Mouse (Mus musculus): ENCODE measurements around the gene Fam167b. TPM values are rescaled to one million over a fixed set of nuclear protein-coding genes. Genes with fewer than 3 reads are reported as not detected.

The Fam167b gene
- total and polyA plus RNA-seq, 3 experiments, result 1.1 to 1.2 TPM; not detected in 1

- TF ChIP-seq TBP (conservative IDR thresholded peaks at IDR 0.05; ENCODE audit: low read depth, low read length) (no peak), UBTF (IDR thresholded peaks at IDR 0.05; ENCODE audit: low read depth, low read length) (no peak), CHD2 (IDR thresholded peaks at IDR 0.05; ENCODE audit: low read length) (0 out of 2 replicates have a peak, but pooled peaks have one; percentile 67), USF2 (conservative IDR thresholded peaks at IDR 0.05; ENCODE audit: low read depth, low read length) (no peak), ZMIZ1 (IDR thresholded peaks at IDR 0.05; ENCODE audit: low read depth, low read length) (peak; percentile 89), USF1 (IDR thresholded peaks at IDR 0.05; ENCODE audit: low read depth, low read length) (no peak), GABPA (IDR thresholded peaks at IDR 0.05; ENCODE audit: insufficient replicate concordance, low read depth, low read length) (no peak)
These were observed 35.7 kb downstream of the Fam167b start, which contains the start of gene Hdac1 (continued) for GRCm38 (mm10) chr4:129542592-129543141.

DNA sequence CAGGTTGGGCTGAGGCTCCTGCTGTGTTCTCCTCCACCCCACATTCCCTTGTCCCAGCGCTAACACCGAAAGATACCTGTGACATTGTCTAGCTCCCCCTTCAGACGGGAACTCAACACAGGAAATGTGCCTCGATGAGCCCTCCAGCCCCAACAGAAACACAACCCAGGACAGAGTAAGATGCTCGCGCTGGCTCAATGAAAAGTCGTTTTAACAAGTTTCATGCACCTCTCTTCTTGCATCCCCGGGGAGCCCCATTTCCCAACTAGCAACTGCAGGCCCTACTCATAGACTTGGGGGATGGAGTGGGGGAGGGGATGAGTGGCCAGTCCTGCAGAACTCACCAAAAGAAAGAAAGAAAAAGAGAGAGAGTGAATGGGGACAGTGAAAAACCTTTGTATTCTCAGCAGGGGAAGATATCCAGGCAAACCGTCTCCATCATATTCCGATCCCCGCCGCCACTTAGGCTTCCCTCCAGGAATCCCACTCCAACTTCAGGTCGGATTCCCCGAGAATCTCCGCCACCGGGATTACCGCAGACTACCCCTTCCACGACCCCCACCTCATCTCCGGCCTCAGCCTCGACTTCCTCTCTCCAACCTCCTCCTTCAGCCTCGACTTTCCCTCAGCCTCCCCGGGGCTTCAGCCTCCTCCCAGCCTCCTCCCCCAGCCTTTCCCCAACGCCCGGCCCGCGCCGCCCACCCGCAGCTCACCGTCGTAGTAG is 36.3 kb downstream of the Fam167b start:
- peaks cover 2 to 42% of the 10 kb centered on the region in 2 experiments; a peak in 2 of 4 replicates for H3K4me1 ChIP-seq (ENCODE audit: control insufficient read depth in 1 of 2, insufficient read depth in 2 of 2)
- TF ChIP-seq HCFC1 (IDR thresholded peaks at IDR 0.05; ENCODE audit: low read depth, low read length), result peak; percentile 25; the same call in 1 of the 2 replicates
- TF ChIP-seq CTCF (conservative IDR thresholded peaks at IDR 0.05 in 1 of 2, IDR thresholded peaks at IDR 0.05 in 1 of 2; ENCODE audit: low read depth in 2 of 2, low read length in 2 of 2), result peak in 1 of 2 experiments; percentile 55; a peak in 2 of 4 replicates
- TF ChIP-seq MXI1 (IDR thresholded peaks at IDR 0.05; ENCODE audit: low read depth, low read length), result peak; percentile 53; the same call in 1 of the 2 replicates
- TF ChIP-seq CHD2 (IDR thresholded peaks at IDR 0.05; ENCODE audit: low read length), result peak; percentile 74
- TF ChIP-seq JUN (IDR thresholded peaks at IDR 0.05; ENCODE audit: insufficient read depth, low read depth, low read length), result no peak
- TF ChIP-seq IRF4 (IDR thresholded peaks at IDR 0.05; ENCODE audit: low read depth, low read length), result peak; percentile 32; the same call in 1 of the 2 replicates
- 0 out of 2 replicates have a peak, but pooled peaks have one; percentile 10 for TF ChIP-seq SMC3 (IDR thresholded peaks at IDR 0.05; ENCODE audit: low read depth, low read length)
- peak; percentile 38; the same call in 1 of the 2 replicates for TF ChIP-seq CHD1 (IDR thresholded peaks at IDR 0.05; ENCODE audit: low read depth, low read length)
- no peak for TF ChIP-seq GABPA (IDR thresholded peaks at IDR 0.05; ENCODE audit: insufficient replicate concordance, low read depth, low read length)
- 0 out of 2 replicates have a peak, but pooled peaks have one; percentile 25 for TF ChIP-seq TBP (conservative IDR thresholded peaks at IDR 0.05; ENCODE audit: low read depth, low read length)
- peak; percentile 55 for TF ChIP-seq ELF1 (IDR thresholded peaks at IDR 0.05; ENCODE audit: low read depth, low read length)
- peak; percentile 65 for TF ChIP-seq SIN3A (IDR thresholded peaks at IDR 0.05; ENCODE audit: low read length)
- TF ChIP-seq JUND (conservative IDR thresholded peaks at IDR 0.05; ENCODE audit: low read depth, low read length), result no peak
- no peak for TF ChIP-seq ETS1 (conservative IDR thresholded peaks at IDR 0.05; ENCODE audit: low read depth, low read length)
- no peaks in the 10 kb centered on the region for H3K9me3 ChIP-seq (replicated peaks; ENCODE audit: low read length)
- DNase-seq (ENCODE audit: extremely low read depth), result peak; percentile 61
- no peaks in the 10 kb centered on the region for H3K27me3 ChIP-seq (replicated peaks)
- H3K36me3 ChIP-seq (replicated peaks in 1 of 2; ENCODE audit: control insufficient read depth in 1 of 2, insufficient read depth in 1 of 2, low read length in 1 of 2), result peaks cover 10 to 33% of the 10 kb centered on the region in 2 experiments
- peak overlapping the region; percentile 98 for H3K9ac ChIP-seq (ENCODE audit: insufficient read depth, low read depth)
- dilution Hi-C loops (cut with MboI; ENCODE audit: extremely low pct_ligation_motif_present, extremely low pct_unique_long_range_greater_than_20kb, low sequenced_read_pairs), result no loop called here
- peaks cover 53% of the 10 kb centered on the region for H3K79me2 ChIP-seq (replicated peaks; ENCODE audit: control insufficient read depth, extremely low read depth, insufficient read depth, poor library complexity, severe bottlenecking)
- peak overlapping the region; percentile 96 to 100 (median 98) for H3K4me3 ChIP-seq (replicated peaks in 1 of 3; ENCODE audit: low read depth in 2 of 3, low read length in 2 of 3, poor library complexity in 1 of 3)
- in situ Hi-C loops (cut with MboI; ENCODE audit: low pct_ligation_motif_present, low pct_unique_long_range_greater_than_20kb, low sequenced_read_pairs), result no loop called here
- H3K4me2 ChIP-seq (ENCODE audit: insufficient read depth, low read depth, poor library complexity, severe bottlenecking), result peak overlapping the region; percentile 98
- H3K27ac ChIP-seq (ENCODE audit: insufficient read depth, low read depth), result peak overlapping the region; percentile 67
